ENCODE assay signal across 16 mouse cellular contexts in genomic region chr6:4167757-4168156, GRCm38 (mm10).
"Had no signal": no experiment of that assay in that cellular context is flagged by ENCODE, and none has a peak within 500 bp of the region (broad histone marks: within the 10 kb centered on the region; RNA-seq: fewer than 3 reads in every experiment).

No protein-coding gene starts in this region.

- H3K27me3 ChIP-seq: neural tube, embryonic 13.5 days; neural tube, embryonic 15.5 days; stomach, embryonic 15.5 days had no signal

- H3K9me3 ChIP-seq: neural tube, embryonic 13.5 days; neural tube, embryonic 15.5 days; stomach, embryonic 15.5 days had no signal

- H3K9ac ChIP-seq: neural tube, embryonic 13.5 days; neural tube, embryonic 15.5 days; stomach, embryonic 15.5 days had no signal

- H3K4me3 ChIP-seq: neural tube, embryonic 13.5 days; neural tube, embryonic 15.5 days; stomach, embryonic 15.5 days had no signal

- H3K4me1 ChIP-seq: neural tube, embryonic 15.5 days; stomach, embryonic 15.5 days had no signal

- H3K36me3 ChIP-seq: neural tube, embryonic 13.5 days; neural tube, embryonic 15.5 days; stomach, embryonic 15.5 days had no signal

- H3K27ac ChIP-seq: neural tube, embryonic 13.5 days; neural tube, embryonic 15.5 days; stomach, embryonic 15.5 days; stomach, postnatal 0 days had no signal

- H3K4me2 ChIP-seq: neural tube, embryonic 13.5 days; neural tube, embryonic 15.5 days; stomach, embryonic 15.5 days had no signal

- DNase-seq: retina, postnatal 1 day; right cerebral cortex, adult 18-20 months; right cerebral cortex, postnatal 14 days; right cerebral cortex, postnatal 25 days; right cerebral cortex, postnatal 4 days; spleen, adult 18-20 months; thymus, adult 18-20 months; thymus, adult 2 months; thymus, postnatal 14 days; thymus, postnatal 25 days; thymus, postnatal 36 days; thymus, postnatal 4 days had no signal
